Mouse (Mus musculus): ENCODE data around the gene Spef2.

DNA sequence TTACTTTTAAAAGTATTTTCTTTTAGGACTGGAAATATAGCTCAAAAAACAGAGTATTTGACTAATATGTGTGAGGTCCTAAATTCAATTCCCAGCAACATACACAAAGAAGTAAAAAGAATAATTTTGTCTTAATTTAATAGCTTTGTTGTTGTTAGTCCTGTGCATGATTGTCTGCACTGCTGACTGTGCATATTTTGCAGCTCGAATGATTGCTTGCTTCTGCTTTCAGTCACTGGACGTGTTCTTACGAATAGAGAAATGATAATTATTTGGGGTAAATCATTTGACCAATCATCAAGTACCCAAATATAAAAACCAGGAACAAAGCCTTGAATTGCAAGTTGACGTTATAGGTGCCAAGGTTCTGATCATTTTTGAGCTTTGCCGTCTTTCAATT lies 57.8 kb downstream of the Spef2 start:
- no peak for TF ChIP-seq CTCF (IDR thresholded peaks at IDR 0.05; ENCODE audit: extremely low read depth, insufficient read depth, low read length)
- no peak for TF ChIP-seq POLR2A (IDR thresholded peaks at IDR 0.05; ENCODE audit: extremely low read depth, insufficient read depth, low read length)
